Mouse (Mus musculus): ENCODE results near the gene Bsg. TPM values are rescaled to one million over a fixed set of nuclear protein-coding genes. Genes with fewer than 3 reads are reported as not detected.

The Bsg gene
- polyA plus RNA-seq, 1 experiment from 2014 or later, result 980 TPM

DNA sequence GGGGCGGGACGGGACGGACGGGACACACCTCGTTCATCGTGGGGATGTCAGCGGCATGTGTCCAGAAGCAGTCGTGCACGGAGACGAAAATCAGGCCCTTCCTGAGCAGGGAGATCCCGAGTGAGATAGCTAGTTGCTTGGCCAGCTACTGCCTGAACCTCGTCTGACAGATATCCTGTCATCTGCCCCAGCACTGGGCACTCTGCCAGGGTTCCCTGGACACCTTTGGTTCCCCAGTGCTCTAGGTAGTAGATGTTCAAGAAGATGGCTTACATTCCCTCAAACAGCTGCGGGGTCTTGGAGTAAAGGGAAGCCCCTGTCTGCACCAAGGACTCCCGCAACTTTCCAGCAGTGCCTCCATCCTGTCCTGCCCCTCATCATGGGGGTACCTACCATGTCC, 32.4 kb downstream of the Bsg start:
- H3K27ac ChIP-seq (replicated peaks), result no peak overlapping the region
- no peak overlapping the region for H3K9ac ChIP-seq
- no peaks in the 10 kb centered on the region for H3K9me3 ChIP-seq (replicated peaks)
- 0 out of 2 replicates have a peak, but pooled peaks cover 4% of the 10 kb centered on the region for H3K4me1 ChIP-seq (replicated peaks)
- H3K27me3 ChIP-seq, result no peaks in the 10 kb centered on the region
- peaks cover 67% of the 10 kb centered on the region for H3K36me3 ChIP-seq (replicated peaks)
- 82% methylated on average over 14 of the region's 14 CpGs for WGBS (ENCODE audit: insufficient replicate concordance)
- no peak for ATAC-seq (ENCODE audit: insufficient read depth)
- no peak overlapping the region for H3K4me2 ChIP-seq
- no peak overlapping the region for H3K4me3 ChIP-seq (replicated peaks)

- H3K36me3 ChIP-seq (replicated peaks), result peaks cover 82% of the 10 kb centered on the region
- H3K27ac ChIP-seq (replicated peaks), result no peak overlapping the region
- H3K9ac ChIP-seq, result no peak overlapping the region
- 82% methylated on average over 10 of the region's 10 CpGs for WGBS (ENCODE audit: insufficient replicate concordance)
- H3K9me3 ChIP-seq (replicated peaks), result no peaks in the 10 kb centered on the region
- H3K4me3 ChIP-seq (replicated peaks), result no peak overlapping the region
- no peak for ATAC-seq (ENCODE audit: insufficient read depth)
- H3K27me3 ChIP-seq, result no peaks in the 10 kb centered on the region
- H3K4me1 ChIP-seq (replicated peaks), result 0 out of 2 replicates have a peak, but pooled peaks cover 4% of the 10 kb centered on the region
- H3K4me2 ChIP-seq, result no peak overlapping the region
Measured at GRCm38 (mm10) chr10:79738259-79738658, 34.0 kb downstream of the Bsg start.

DNA sequence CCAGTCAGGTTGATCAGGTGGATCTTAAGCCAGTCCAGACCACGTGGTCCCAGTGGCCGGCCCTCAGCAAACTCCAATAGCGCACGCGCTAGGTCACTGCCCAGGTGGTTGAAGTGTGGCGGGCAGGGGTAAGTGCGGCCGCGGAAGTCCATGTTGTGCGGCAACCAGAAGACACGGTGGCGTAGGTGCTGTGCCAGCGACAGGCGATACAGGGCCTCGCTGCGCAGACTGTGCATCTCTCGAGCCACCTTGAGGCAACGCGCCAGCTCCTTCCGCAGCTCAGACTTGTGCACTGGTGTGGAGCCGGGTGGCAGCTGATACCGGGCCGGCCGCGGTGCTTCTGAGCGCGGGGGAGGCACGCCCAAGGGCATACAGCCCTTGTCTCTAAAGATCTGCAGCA, 34.9 kb downstream of the Bsg start:
- no peak overlapping the region for H3K4me3 ChIP-seq (replicated peaks)
- peaks cover 87% of the 10 kb centered on the region for H3K36me3 ChIP-seq (replicated peaks)
- H3K9me3 ChIP-seq (replicated peaks), result no peaks in the 10 kb centered on the region
- 0 out of 2 replicates have a peak, but pooled peaks cover 4% of the 10 kb centered on the region for H3K4me1 ChIP-seq (replicated peaks)
- H3K27me3 ChIP-seq, result no peaks in the 10 kb centered on the region
- H3K27ac ChIP-seq (replicated peaks), result no peak overlapping the region
- 89% methylated on average over 28 of the region's 28 CpGs for WGBS (ENCODE audit: insufficient replicate concordance)
- ATAC-seq (ENCODE audit: insufficient read depth), result no peak
- H3K4me2 ChIP-seq, result no peak overlapping the region
- H3K9ac ChIP-seq, result no peak overlapping the region

- Histone ChIP-seq H3K27me3 (no peaks in the 10 kb centered on the region), H3K4me2 (no peak overlapping the region), H3K27ac (replicated peaks) (no peak overlapping the region), H3K9ac (no peak overlapping the region), H3K4me1 (replicated peaks) (peaks cover 7% of the 10 kb centered on the region), H3K4me3 (replicated peaks) (no peak overlapping the region), H3K36me3 (replicated peaks) (peaks cover 84% of the 10 kb centered on the region), H3K9me3 (replicated peaks) (no peaks in the 10 kb centered on the region)
- 81% methylated on average over 11 of the region's 11 CpGs for WGBS (ENCODE audit: insufficient replicate concordance)
- ATAC-seq (ENCODE audit: insufficient read depth), result no peak
Measured at GRCm38 (mm10) chr10:79740863-79741262, 36.6 kb downstream of the Bsg start.

- H3K9ac ChIP-seq, result no peak overlapping the region
- H3K4me2 ChIP-seq, result no peak overlapping the region
- H3K9me3 ChIP-seq (replicated peaks), result no peaks in the 10 kb centered on the region
- peaks cover 61% of the 10 kb centered on the region for H3K36me3 ChIP-seq (replicated peaks)
- peaks cover 23% of the 10 kb centered on the region for H3K4me1 ChIP-seq (replicated peaks)
- H3K27ac ChIP-seq (replicated peaks), result no peak overlapping the region
- 81% methylated on average over 11 of the region's 11 CpGs for WGBS (ENCODE audit: insufficient replicate concordance)
- no peaks in the 10 kb centered on the region for H3K27me3 ChIP-seq
- no peak for ATAC-seq (ENCODE audit: insufficient read depth)
- H3K4me3 ChIP-seq (replicated peaks), result no peak overlapping the region
Measured at GRCm38 (mm10) chr10:79743161-79743560, 38.9 kb downstream of the Bsg start.

- no peak for ATAC-seq (ENCODE audit: insufficient read depth)
- Histone ChIP-seq H3K36me3 (replicated peaks) (peaks cover 55% of the 10 kb centered on the region), H3K27ac (replicated peaks) (no peak overlapping the region)
Measured at GRCm38 (mm10) chr10:79743650-79744365, 39.5 kb downstream of the Bsg start.

GRCm38 (mm10) chr10:79745411-79745810, 41.1 kb downstream of the Bsg start:
- H3K36me3 ChIP-seq (replicated peaks), result peaks cover 39% of the 10 kb centered on the region
- no peak for ATAC-seq (ENCODE audit: insufficient read depth)
- peak overlapping the region; percentile 68 for H3K4me3 ChIP-seq (replicated peaks)
- no peaks in the 10 kb centered on the region for H3K27me3 ChIP-seq
- H3K9ac ChIP-seq, result no peak overlapping the region
- peak overlapping the region; percentile 85 for H3K4me2 ChIP-seq
- 83% methylated on average over 3 of the region's 3 CpGs for WGBS (ENCODE audit: insufficient replicate concordance)
- no peak overlapping the region for H3K27ac ChIP-seq (replicated peaks)
- peaks cover 35% of the 10 kb centered on the region for H3K4me1 ChIP-seq (replicated peaks)
- H3K9me3 ChIP-seq (replicated peaks), result no peaks in the 10 kb centered on the region

More at GRCm38 (mm10) chr10:79743650-79744365, 39.5 kb downstream of the Bsg start:
- Histone ChIP-seq H3K9ac (no peak overlapping the region), H3K4me3 (replicated peaks) (no peak overlapping the region), H3K4me1 (replicated peaks) (peaks cover 27% of the 10 kb centered on the region), H3K4me2 (no peak overlapping the region), H3K9me3 (replicated peaks) (no peaks in the 10 kb centered on the region), H3K27me3 (no peaks in the 10 kb centered on the region)
- 77% methylated on average over 15 of the region's 15 CpGs for whole genome bisulfite sequencing (ENCODE audit: insufficient replicate concordance)

DNA sequence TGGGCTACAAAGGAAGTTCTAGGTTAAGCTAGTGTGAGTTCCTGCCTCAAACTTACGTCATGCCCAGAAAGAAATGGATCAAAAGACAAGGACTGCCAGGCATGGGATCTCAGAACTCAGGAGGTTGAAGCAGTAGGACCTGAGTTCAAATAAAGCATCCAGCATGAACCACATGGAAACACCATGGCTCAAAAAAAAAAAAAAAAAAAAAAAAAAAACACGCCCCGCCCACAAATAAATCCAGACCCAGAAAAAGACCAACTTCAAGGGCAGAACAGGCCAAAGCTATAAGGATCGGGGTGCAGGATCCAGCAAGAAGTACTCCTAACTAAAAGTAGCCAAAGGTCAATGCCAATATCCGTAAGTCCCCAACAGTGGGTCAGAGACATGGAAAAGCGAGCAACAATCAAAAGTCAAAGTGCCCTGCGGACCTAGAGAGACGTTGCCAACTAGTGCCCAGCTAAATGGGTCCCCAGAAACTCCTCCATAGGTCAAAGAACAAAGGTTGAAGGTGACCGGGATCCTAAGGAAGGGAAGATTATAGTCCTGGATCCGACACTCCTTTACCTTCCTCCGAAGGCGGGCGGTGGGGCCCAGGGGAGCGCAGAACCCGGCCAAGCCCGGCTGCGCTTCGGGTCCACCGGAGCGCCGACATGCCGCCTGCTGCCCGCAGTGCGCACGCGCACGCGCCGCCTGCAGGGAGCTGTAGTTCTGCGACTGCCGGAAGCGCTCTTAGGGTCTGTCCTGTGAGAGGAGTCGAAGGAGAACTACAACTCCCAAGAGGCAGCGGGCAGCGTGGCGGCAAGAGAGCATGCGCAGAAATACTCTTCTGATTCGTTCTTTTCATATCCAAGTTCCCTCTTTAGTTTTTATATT, 41.8 kb downstream of the Bsg start, which contains the start of gene Polrmt:
Polrmt (minus strand) TSS at position 684 of the 876 bp plus-strand sequence.
- H3K27me3 ChIP-seq, result no peaks in the 10 kb centered on the region
- H3K9ac ChIP-seq, result peak within 1 kb of the TSS; percentile 65
- 3% methylated on average over 38 of the region's 38 CpGs for WGBS (ENCODE audit: insufficient replicate concordance)
- H3K36me3 ChIP-seq (replicated peaks), result peaks cover 31% of the 10 kb centered on the region
- H3K4me1 ChIP-seq (replicated peaks), result peaks cover 35% of the 10 kb centered on the region
- H3K9me3 ChIP-seq (replicated peaks), result no peaks in the 10 kb centered on the region
- H3K4me2 ChIP-seq, result peak within 1 kb of the TSS; percentile 85
- ATAC-seq (ENCODE audit: insufficient read depth), result peak; percentile 97
- peak within 1 kb of the TSS; percentile 68 for H3K4me3 ChIP-seq (replicated peaks)
- H3K27ac ChIP-seq (replicated peaks), result peak within 1 kb of the TSS; percentile 85

DNA sequence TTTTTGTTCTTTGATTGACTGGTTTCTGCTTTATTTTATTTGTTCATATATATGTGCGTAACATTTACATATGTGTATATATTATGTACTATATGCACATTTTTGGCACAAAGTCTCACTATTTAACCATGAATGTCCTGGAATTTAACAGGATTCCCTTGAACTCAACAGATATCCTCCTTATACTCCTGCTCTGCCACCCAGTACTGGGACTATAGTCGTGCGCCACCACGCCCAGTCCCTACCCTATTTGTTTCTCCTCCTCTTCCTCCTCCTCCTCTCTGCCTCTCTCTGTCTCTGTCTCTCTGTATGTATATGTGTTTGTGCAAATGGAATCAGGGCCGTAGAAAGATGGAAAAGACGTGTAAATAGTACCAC, 42.5 kb downstream of the Bsg start:
- Histone ChIP-seq H3K36me3 (replicated peaks) (peaks cover 26% of the 10 kb centered on the region), H3K27me3 (no peaks in the 10 kb centered on the region), H3K4me2 (peak overlapping the region; percentile 85), H3K27ac (replicated peaks) (peak overlapping the region; percentile 85), H3K9ac (peak overlapping the region; percentile 37; the same call in 1 of the 2 replicates), H3K4me1 (replicated peaks) (peaks cover 35% of the 10 kb centered on the region), H3K4me3 (replicated peaks) (peak overlapping the region; percentile 68), H3K9me3 (replicated peaks) (no peaks in the 10 kb centered on the region)
- 20% methylated on average over 6 of the region's 6 CpGs for WGBS (ENCODE audit: insufficient replicate concordance)
- peak; percentile 81 for ATAC-seq (ENCODE audit: insufficient read depth)

- Histone ChIP-seq H3K4me1 (replicated peaks) (peaks cover 35% of the 10 kb centered on the region), H3K27ac (replicated peaks) (no peak overlapping the region), H3K4me2 (no peak overlapping the region), H3K27me3 (no peaks in the 10 kb centered on the region), H3K9me3 (replicated peaks) (no peaks in the 10 kb centered on the region), H3K9ac (no peak overlapping the region), H3K4me3 (replicated peaks) (no peak overlapping the region), H3K36me3 (replicated peaks) (peaks cover 9% of the 10 kb centered on the region; the same call in 1 of the 2 replicates)
- no peak for ATAC-seq (ENCODE audit: insufficient read depth)
- 74% methylated on average over 6 of the region's 6 CpGs for WGBS (ENCODE audit: insufficient replicate concordance)
Measured at GRCm38 (mm10) chr10:79748496-79748895, 44.2 kb downstream of the Bsg start.

All from liver, embryonic 15.5 days (tissue).